Mouse (Mus musculus) lung, embryonic 14.5 days (tissue): ENCODE measurements at regions not wholly inside any gene's neighbourhood (a gene's known extent, or its start where the extent isn't known, plus 50 kb on each side); places are given as distances from the start of the nearest gene placed in this dataset.

Source experiments
- ATAC-seq: fragments of 200-750 bp; cut with Nextera tagmentation; 2 replicates; pipeline ENCODE4 v1.8.0; 2017; ENCODE audit warnings: mild to moderate bottlenecking, moderate TSS enrichment, moderate library complexity; ENCODE audit not compliant: insufficient read depth
- DNase-seq: peaks from one replicate; pipeline ENCODE4 v3.0.0-alpha.2; 2015
- H3K27ac ChIP-seq: fragments of 300-500 bp; sonication (generic); 2 replicates; pipeline ENCODE4 v1.5.1; 2014; ENCODE audit warnings: low read depth, mild to moderate bottlenecking, moderate library complexity
- H3K27me3 ChIP-seq: fragments of 300-500 bp; sonication (generic); 2 replicates; pipeline ENCODE4 v1.6.1; 2014; ENCODE audit warnings: low read length, control low read depth; ENCODE audit not compliant: insufficient read depth
- H3K36me3 ChIP-seq: fragments of 300-500 bp; sonication (generic); 2 replicates; pipeline ENCODE4 v1.6.1; 2014; ENCODE audit warnings: control low read depth; ENCODE audit not compliant: insufficient read depth
- H3K4me1 ChIP-seq: fragments of 300-500 bp; sonication (generic); 2 replicates; pipeline ENCODE4 v1.6.1; 2014; ENCODE audit warnings: antibody characterized with exemption, control low read depth; ENCODE audit not compliant: insufficient read depth
- H3K4me2 ChIP-seq: fragments of 300-500 bp; sonication (generic); 2 replicates; pipeline ENCODE4 v1.6.1; 2014; ENCODE audit warnings: mild to moderate bottlenecking
- H3K4me3 ChIP-seq: fragments of 300-500 bp; sonication (generic); 2 replicates; pipeline ENCODE4 v1.5.1; 2014; ENCODE audit warnings: low read depth, low read length
- H3K9ac ChIP-seq: fragments of 300-500 bp; sonication (generic); 2 replicates; pipeline ENCODE4 v1.6.1; 2014
- H3K9me3 ChIP-seq: fragments of 300-500 bp; sonication (generic); 2 replicates; pipeline ENCODE4 v1.6.1; 2016; ENCODE audit warnings: low read depth, low read length, control low read depth
- CTCF ChIP-seq: IDR thresholded peaks from 2 replicates; pipeline ENCODE4 v1.5.1; 2016; ENCODE audit warnings: antibody characterized with exemption, low read depth
- WGBS: fragments of 180-500 bp; shearing (Covaris S2); extraction: QIAGEN DNeasy Blood & Tissue Kit; methylation state at CpG from one replicate; pipeline ENCODE4 v1.1.7; 2014; 5-methylcytosine and 5-hydroxymethylcytosine counted together

DNA sequence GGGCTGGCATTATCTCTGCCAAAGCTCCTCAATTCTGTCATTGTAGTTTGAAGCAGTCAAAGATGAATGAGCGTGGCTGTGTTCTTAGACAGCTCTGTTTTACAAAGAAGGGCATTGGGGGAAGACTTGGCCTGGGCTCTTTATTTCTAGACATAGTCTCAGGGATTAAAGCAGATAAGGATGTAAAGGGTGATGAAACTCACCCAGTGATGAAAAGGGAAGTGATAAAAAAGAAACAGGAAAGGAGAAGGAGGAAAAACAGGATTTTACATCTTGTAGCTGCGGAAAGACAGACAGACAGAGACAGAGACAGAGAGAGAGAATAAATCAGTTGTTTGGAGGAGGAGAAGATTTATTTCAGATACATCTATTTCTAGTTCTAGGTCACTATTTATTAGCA, 95.5 kb upstream of the Chl1 start:
- no peak overlapping the region for H3K9ac ChIP-seq
- no peak overlapping the region for H3K27ac ChIP-seq
- ATAC-seq (no peak), DNase-seq (no peak)
- no peak for TF ChIP-seq CTCF
- H3K4me1 ChIP-seq: no peaks in the 10 kb centered on the region
- no peaks in the 10 kb centered on the region for H3K27me3 ChIP-seq
- no peak overlapping the region for H3K4me3 ChIP-seq
- no peaks in the 10 kb centered on the region for H3K9me3 ChIP-seq
- no peak overlapping the region for H3K4me2 ChIP-seq
- WGBS: 74% methylated on average over 2 of the region's 2 CpGs
- H3K36me3 ChIP-seq: no peaks in the 10 kb centered on the region

DNA sequence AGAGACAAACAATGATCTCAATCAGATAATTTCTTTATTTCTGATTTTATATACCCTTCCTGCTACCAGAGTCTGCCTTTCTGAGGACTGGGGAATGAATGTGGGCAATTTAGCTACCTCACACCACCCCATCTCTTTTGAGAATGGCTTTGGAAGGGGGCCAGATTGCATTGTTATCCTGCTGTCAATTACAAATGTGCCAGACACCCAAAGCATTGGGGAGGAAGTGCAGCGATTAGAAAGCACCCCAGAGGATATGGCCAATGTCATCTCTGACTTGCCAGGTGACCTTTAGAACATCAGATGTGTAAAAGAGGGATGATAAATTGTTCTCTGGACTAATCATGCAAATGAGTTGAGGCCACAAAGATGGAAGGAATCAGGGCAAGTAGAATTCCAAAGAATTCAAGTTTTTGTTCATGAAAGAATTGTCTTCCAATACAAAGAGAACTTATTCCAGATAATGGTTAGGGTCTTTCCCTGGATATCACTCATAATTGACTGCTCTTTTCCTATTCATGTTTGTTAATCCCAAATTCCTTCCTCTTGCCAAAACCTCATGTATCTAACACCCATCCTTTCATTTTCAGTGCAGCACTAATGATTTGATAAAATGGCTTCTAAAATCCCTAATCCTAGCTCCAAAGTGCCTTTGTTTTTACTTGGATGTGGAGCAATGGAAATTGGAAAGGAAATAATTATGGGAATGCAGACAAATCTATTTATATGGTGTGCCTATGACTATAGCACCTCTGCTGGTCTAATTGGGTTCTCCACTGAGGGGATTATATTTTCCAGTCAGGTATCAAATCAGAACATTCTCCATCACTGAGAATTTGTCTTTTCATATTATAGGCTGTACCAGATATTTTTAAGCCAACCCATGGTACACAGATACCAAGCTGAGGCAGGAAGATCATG, 89.1 kb upstream of the Chl1 start:
- ATAC-seq: no peak

DNA sequence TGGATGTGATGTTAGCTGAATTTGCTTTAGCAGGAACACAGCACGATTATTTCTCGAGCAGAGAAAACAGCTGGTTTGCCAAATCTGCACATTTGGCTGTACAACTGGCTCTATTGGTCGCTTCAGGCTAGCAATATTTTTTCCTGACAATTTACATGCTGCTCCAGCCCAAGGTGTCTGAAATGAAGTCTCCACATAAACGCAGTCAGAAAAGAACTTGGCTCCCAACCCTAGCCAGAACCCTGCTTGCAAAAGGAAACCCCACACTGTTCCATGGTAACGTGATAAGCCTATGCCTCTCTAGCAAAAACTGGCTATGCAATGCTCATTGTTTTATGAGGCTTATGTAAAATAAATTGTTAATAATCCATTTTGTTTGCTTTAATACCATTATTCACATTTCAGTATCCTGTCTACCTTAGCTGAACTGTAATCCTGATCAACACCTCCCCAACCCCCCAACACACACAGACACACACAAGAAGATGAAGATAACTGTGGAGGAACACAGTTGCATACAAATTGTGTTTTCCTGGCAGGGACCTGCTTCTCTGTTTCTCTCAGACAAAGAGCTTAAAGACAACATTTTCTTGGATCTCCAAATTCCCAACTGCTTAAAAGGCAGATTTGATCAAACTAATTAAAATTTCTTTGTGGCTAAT, 79.3 kb upstream of the Chl1 start:
- Histone ChIP-seq H3K27me3 (no peaks in the 10 kb centered on the region), H3K27ac (no peak overlapping the region), H3K4me2 (no peak overlapping the region), H3K36me3 (no peaks in the 10 kb centered on the region), H3K4me3 (no peak overlapping the region), H3K9ac (no peak overlapping the region), H3K9me3 (no peaks in the 10 kb centered on the region), H3K4me1 (no peaks in the 10 kb centered on the region)
- DNase-seq: peak; percentile 37
- 46% methylated on average over 5 of the region's 5 CpGs for WGBS
- TF ChIP-seq CTCF: no peak
- no peak; the same call in 1 of the 2 replicates for ATAC-seq

More for the DNA sequence above, 89.1 kb upstream of the Chl1 start:
- Histone ChIP-seq H3K4me3 (no peak overlapping the region), H3K4me1 (no peaks in the 10 kb centered on the region), H3K36me3 (no peaks in the 10 kb centered on the region), H3K27ac (no peak overlapping the region), H3K4me2 (no peak overlapping the region), H3K9ac (no peak overlapping the region), H3K27me3 (no peaks in the 10 kb centered on the region), H3K9me3 (no peaks in the 10 kb centered on the region)
- no peak for DNase-seq
- 27% methylated on average over 1 of the region's 1 CpGs for WGBS
- TF ChIP-seq CTCF: no peak

DNA sequence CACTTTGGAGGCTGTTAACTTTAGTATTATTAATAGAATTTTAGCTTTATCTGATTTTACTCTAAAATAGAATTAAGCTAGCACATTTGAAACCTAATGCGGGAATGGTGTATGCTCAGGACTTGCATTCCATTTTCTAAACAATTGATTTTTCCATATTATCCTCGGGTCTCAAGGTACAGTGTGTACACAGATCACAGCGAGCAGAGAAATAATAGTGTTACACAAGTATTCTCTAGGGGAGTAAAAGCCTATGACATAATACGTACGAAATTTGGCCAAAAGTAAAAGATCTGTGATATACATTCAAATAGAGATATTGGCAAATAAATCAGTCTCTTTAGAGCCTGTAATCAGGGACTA, 78.8 kb upstream of the Chl1 start:
- no peak for DNase-seq
- H3K4me1 ChIP-seq: no peaks in the 10 kb centered on the region

More for the DNA sequence above, 78.8 kb upstream of the Chl1 start:
- TF ChIP-seq CTCF: no peak
- ATAC-seq: no peak
- no peaks in the 10 kb centered on the region for H3K9me3 ChIP-seq
- WGBS: 77% methylated on average over 5 of the region's 5 CpGs
- no peak overlapping the region for H3K9ac ChIP-seq
- no peak overlapping the region for H3K4me3 ChIP-seq
- no peaks in the 10 kb centered on the region for H3K36me3 ChIP-seq
- H3K27ac ChIP-seq: no peak overlapping the region
- no peak overlapping the region for H3K4me2 ChIP-seq
- H3K27me3 ChIP-seq: no peaks in the 10 kb centered on the region
